Mouse (Mus musculus) right cerebral cortex, postnatal 14 days (tissue): Measurements from ENCODE around the gene Inf2.

Source experiments
- DNase-seq: peaks from one replicate; pipeline ENCODE4 v3.0.0; 2022

Inf2 gene

DNA sequence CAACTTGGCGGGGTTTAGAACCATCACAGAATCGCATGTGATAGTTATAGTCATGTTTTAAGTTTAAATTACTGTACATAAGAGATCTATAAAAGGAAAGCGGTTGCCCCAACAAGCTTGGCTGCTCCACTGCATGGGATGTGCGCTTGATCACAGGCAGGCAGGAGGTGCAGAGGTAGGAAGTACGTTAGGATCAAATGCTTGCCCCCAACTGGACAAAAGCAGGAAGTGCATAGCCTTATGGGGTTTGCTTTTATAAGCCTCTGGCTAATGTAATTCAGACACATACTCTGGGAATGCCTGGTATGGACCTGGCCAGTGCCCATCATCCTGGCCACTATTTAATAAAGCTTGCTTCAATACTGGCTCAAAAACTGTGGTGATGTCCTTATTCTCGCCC lies 17.5 kb upstream of the Inf2 start:
- DNase-seq, result no peak

DNA sequence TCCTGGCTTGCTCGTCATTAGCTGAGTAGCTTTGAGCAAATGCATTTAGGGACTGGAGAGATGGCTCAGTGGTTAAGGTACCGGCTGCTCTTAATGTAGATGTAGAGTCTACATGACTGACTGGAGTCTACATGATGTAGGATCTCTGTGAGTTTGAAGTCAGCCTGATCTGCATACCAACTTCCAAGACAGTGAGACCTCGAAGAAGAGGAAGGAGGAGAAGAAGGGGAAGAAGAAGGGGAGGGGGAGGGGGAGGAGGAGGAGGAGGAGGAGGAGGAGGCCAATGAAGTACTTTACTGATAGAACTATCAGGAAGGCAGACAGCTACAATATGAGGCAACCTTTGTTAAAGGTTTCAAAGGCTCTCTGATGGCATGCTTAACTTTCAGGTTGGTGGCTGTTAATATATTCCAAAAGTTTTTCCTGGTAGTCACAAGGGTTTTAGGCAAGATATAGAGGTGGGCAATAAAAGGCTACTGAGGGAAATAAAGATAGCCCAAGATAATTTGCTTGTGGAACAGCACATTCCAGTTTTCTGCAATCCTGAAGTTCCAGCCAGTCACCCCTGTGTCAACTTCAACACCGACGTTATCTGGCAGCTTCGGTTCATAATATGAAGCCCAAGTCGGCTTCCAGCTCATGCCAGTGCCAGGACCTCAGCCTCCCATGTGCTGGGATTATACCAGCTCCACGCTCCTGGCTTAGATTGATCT lies 13.2 kb upstream of the Inf2 start:
- no peak for DNase-seq

DNA sequence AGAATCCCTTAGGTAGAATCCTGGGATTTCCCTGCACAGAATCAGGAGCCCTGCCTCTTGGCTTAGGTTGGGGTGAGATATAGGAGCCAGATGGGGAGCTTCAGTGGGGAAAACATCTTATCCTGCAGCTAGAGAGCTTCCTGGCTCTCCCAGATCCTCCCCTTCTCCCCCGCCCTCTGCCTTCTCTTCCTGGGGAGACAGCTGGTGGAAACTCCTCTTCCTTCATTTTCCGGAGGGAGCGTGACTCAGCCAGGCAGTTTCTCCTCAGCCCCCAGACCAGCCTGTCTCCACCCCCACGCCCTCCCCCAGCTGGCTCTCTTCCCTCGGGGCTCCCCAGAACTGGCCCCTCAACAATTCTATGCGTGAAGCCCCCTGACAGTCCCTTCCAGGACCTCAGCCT lies 12.2 kb upstream of the Inf2 start:
- DNase-seq, result peak; percentile 49

DNA sequence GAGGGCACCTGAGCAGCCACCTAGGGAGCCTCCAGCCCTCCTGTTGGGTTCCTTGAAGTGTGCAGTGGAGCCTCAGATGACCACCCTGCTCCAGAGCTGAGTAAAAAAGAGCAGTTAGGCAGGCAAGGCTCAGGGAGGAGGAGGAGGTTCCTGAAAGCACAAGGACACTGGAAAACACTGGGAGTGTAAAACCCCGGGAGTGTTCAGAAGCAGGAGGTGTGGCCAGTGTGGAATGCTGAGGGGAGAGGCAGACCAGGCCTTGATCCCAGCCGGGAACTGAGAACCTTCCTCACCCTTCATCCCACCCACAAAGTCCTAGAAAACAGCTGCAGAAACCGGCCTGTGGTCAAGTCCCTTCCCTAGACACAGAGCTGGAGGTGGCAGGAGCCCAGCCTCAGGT lies 11.8 kb upstream of the Inf2 start:
- no peak for DNase-seq

DNA sequence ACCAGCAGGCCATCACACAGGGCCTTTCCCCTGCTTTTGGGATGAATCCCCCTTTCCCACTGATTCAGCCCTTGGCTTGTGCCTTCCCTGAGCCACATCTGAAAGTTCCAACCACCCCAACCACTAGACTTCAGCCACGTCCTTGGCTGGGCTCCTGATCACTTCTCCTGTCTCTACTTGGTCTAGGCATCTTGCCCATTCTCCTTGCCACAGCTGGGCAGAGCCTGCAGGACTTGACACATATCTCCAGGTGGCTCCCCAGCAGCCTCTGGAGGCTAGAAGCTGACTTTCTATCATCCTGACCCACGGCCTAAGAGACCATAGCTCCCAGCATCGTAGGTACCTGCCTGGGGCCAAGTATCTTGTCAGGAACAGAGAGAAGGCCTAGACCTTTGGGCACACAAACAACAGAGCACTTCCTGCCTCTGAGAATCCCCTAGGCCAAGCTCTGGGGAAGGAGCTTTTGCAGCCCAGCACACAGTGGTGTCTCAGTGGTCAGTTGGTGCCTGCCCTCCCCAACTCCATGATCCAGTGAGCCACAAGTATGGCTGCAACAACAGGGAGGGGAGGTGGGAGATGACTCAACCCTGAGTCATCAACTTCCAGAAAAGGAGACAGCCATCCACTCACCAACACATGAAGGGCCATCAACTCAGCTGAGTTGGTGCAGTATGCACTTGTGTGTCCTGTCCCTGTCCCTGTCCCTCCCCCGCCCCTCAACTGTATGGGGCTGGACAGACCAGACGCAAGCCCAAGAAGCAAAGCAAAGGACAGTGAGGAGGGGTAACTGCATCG lies 10.1 kb upstream of the Inf2 start:
- no peak for DNase-seq

DNA sequence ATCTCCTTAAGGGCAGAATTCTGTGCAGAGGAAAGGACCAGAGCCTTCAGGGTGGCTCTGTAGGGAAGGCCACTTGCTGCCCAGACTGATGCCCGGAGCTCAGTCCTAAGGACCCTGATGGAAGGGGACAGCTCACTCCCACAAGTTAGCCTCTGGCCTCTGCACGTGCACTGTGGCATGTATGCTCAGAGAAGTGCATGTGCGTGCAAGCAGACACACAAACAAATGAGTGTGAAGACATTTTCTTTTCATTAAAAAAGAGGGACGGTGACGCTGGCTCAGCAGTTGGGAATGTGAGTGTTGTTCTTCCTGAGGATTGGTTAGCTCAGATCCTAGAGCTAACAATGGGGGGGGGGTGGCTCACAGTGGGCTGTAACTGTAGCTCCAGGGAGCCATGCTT lies 9.2 kb upstream of the Inf2 start:
- no peak for DNase-seq

DNA sequence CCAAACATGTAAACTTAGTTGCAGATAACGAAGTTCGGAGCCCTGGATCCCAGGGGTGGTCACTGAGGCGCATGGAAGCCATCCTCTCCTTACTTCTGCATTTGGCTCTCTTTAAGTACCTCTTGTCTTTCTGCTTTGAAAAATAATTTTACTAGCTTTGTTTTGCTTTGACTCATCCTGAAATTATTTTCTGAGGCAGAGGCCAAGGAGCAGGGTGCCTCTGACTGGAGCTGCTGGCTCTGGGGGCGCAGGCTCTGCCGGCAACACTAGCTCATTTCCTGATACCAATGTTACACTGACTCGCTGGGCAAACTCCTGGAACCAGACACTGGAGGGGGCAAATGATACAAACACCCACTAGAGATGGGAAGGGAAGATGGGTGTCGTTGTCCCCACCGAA lies 8.7 kb upstream of the Inf2 start:
- DNase-seq, result no peak

DNA sequence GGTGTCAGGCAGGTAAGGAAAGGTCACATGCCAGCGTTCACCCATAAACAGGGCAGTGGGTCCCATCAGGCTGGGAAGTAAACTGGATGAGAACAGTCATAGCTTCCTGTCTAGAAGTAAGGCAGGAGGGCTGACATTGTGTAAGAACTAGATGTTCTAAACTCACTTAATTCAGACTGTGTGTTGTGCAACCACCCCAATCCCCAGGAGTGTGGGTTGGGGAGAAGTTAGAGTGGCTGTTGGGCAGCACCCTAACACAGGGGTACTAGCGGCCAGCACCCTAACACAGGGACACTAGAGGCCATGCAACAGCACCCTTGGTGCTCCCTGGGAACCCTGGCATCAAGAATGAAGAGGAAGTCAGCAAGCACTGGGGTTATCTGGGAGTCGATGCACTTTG lies 7.5 kb upstream of the Inf2 start:
- no peak for DNase-seq

DNA sequence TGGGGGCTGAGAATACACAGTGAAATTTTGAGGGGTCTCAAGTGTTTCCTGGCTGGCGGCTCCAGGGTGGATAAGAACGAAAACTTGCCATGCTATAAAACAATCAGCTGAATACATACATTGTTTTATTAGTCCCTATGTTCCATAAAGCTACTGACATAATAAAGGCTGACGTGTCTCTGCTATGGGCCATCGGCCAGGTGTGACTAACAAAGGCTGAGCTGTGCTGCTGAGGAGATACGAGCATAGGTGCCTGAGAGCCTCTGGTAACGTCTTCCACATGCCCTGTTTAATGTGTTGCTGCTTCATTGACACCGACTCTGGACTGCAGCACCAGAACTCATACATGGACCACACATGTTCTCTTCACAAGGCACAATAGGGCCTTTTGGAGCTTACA lies 3.6 kb upstream of the Inf2 start:
- DNase-seq, result no peak

DNA sequence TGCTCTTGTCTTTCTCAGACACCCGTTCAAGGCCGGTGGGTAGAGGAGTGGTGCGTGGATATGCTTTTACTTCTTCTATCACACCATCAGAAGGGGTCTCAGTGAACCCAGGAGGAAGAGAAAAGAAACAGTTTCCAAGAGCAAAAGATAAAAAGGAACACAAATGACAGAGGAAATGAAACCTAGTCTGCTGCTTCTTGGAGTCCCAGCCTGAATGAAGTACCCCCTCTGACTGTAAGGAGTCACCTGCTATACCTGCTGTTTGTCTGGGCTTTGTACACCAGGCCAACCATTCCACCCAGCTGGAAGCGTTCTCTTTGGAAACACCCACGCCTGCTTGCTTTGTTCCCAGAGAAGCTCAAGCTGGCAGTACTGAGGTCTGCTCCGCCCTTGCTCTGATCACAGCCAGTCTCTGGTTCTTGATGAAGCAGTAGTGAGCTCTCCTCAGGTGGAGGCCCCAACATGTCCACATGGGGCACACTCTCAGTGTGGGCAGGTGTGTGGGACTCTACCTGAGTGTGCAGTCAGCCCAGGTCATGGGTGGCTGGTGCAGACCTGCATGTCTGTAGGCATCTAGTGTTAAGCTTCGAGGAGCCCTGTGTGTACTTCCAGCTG lies 2.6 kb upstream of the Inf2 start:
- no peak for DNase-seq

DNA sequence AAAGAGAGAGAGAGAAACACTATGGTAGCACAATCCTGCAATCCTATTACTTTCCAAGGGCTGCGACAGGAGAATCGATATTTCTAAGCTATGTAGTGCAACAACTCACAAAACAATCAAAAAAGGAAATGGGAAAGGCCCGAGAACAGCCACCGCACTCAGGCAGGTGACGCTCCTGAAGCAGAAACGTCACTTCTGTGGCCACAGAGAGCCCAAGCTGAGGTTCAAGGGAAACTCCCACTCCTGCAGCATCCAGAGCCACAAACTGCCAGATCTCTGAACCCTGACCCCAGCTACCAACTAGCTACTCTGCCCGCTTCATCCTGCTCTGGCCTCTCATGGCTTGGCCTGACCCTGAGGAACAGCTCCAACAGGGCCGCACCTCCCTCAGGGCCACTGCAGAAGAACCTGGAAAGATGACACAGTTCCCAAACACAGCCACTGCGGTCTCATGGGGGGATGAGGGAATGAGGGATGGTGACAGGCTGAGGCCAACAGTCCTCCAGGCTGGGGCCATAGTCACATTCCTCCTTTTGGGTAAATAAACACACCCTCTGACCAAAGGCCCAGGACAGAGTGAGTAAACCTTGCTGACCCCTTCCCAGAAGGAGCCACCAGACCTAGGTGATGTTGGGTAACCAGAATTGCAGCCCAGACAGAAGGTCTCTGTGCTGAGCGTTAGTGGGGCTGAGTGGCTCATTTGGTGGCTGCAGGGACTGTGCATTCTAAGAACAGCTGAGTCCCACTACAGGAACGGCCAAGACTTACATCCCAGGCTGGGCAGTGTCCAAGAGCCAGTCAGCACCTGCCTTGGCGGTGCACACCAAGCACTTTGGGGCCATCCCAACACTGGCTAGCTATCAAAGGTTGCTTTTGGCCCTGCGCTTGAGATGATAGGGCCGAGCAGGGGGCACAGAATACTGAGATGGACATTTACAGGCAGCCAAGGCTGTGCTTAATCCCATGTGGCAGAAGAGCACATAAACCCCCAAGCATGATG lies 1.2 kb upstream of the Inf2 start:
- no peak for DNase-seq

DNA sequence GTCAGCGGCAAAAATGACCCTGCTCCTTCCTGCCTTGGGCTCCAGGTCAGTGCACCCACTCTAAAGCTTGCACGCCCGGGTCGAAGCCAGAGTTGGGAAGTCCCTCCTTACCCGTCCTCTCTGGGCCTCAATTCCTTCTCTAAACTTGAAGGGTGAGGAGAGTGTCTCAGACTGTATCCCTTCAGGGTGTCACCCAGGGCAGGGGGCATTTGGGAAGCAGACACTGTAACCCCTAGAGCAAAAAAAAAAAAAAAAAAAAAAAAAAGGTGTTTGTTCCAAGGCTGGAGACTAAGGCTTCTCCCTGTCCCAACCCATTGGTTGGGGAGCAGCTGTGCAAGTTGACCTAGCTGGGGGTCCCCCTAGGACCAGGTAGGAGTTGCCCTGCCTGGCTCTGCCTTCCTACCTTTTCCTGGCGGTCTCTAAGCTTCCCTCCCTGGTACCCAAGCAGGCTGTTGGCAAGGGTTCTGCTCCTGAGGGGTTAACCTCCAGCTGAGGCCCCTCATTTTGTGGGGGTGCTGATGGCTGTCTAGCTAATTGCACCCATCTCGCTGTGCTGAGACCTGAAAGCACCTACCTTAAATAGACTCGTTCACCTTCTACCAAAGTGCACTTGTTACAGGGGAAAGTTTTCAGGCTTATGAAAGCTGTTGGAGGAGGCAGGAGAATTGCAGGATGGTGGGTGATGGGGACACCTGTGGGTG lies 1.1 kb downstream of the Inf2 start:
- DNase-seq, result no peak

DNA sequence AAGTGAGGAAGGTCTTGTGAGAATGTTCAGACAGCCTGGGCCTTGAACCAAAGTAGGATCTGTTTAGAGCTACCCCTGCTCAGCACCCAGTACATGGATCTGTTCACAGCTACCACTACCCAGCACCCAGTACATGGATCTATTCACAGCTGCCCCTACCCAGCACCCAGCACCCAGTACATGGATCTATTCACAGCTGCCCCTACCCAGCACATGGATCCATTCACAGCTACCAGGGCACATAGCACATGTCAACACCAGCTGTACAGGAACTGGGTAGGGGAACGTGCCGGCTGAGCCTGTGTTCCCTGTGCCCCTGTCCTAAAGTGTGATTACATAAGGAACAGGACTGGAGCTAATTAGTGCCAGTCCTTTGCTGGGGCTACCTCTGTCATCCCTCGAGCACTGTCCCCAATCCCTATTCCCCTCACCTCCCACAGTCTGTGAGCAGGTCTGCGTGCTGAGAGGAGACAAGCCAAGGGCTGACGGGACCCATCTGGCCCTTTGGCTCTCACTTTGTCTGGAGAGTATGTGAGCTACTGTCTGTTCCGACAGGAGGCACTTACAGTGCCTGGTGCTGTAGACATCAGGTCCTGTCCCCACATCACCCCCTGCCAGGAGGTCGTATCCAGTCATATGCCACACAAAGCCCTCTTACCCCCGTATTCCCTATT lies 2.1 kb downstream of the Inf2 start:
- DNase-seq, result no peak

DNA sequence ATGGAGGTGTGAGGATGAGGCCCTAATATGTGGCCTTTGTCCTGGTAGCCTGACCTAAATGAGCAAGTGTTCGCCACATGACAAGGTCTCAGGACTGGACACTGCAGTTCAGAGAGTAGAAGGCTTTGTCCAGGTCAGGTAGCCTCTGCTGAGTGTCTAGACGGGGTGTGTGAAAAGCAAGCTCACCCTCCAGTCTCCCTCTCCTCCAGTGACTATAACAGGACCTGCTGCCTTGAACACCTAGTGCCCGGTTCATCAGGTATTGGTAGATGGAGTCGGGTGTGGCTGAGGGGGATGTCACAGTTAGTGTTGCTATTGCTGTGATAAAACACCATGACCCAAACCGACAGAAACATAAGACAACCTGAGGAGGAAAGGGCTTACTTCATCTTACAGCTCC lies 2.7 kb downstream of the Inf2 start:
- no peak for DNase-seq

DNA sequence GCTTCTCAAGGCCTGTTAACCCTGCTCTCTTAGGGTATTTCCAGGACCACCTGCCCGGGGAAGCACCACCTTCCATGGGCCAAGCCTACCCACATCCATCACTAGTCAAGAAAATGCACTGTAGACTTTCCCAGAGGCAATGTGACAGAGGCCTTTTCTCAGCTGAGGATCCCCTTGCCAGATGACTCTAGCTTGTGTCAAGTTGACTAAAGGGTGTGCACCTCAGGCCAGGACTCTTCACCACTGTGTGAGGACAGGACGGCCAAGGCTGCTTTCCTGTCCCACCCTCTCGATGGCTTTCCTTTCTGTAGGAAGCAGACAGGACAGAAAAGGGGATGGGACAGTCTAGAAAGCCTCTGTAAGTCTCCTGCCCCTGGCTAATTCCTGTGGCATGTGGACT lies 3.1 kb downstream of the Inf2 start:
- no peak for DNase-seq

DNA sequence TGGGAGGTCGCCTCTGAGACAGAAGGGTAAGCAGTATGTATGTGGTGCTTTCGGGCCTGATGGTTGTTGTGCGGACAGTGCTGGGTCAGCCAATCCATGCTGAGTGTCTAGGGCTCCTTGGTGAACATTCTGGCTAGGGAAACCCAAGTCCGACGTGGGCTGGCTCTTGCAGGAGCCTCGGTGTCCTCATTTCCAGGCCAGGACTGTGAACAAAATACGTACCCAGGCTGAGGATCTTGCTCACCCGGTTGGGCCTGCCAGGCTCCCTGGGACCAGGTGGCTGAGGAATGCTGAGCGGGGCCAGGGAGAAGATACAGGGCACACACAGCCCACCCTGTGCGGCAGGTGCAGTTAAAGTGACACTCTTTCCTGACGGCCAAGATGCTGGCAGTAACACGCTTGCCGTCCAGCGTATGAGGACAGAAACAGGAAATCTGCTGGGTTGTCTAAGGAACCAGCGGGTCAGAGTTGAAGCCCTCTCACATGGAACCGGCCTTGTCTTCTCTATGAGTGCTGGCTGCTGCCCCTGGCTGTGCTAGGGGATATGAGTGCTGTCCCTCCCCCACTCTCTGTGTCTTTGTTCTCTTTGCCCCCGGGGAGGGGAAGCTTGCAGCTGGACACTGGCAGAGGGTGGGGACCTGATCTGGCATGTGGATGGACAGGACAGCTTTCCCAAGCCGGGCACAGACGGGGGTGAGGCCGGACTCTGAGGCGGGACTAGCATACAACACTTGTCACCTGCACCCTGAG lies 4.6 kb downstream of the Inf2 start:
- no peak for DNase-seq

DNA sequence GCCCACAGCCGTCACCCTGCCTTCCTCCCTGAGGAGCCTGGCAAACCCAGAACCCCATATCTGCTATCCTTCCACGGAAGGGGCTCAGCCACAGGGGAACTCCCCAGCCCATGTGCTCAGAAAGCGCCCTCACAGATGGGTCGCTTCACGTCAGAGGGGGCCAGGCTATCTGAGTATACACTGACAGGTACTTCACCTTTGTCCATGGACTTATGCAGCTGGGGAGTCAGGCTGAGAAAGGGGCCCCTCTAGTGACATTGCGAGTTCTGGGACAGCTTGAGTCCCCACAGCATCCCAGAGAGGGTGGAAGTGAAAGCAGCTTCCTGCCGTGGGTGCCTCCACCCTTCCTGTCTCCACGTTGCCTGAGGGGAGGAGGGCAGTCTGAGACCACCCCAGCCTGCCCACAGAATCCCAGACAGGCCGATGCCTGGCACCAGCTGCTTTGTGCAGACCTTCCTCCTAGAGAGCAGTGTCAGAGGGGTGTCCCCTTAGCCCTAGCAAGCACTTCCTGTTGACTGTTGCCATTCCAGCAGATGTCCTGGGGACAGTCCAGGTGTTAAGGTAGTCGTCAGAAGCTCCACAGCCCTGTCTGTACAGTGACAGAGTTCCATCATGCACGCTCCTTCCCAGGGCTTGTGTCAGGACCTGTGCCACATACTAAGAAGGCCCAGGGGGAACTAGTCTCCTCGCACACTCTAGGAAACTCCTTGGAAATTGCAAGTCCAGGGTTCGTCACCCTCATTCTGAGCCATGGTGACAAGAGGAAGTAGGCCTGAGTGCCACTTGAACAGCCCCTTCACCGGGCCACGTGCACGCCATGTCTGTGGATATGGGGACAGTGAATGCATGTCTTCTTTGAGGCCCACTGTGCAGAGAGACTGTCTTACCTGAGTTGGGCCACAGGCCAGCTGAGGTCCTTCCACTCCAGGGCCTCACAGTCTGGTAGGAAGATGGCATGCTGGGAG lies 5.6 kb downstream of the Inf2 start:
- DNase-seq, result no peak

DNA sequence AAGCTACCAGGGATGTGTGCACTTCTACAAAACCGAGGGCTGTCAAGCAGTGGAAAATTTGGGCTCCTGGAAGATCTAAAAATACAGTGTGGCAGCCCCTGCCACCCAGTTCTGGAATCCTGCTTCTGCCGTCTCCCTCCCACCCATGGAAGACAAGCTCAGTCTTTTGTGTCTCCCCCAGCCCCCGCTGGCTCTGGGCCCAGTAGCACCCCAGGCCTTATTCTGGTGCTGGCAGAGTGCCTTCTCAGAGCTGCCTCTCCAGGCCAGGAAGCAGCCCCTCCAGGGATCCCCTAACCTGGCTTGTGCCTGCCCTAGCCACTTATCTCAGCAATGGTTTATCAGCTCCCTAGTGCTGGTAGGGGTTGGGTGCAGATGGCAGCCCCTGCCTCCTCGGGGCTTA lies 6.4 kb downstream of the Inf2 start:
- DNase-seq, result peak; percentile 75

DNA sequence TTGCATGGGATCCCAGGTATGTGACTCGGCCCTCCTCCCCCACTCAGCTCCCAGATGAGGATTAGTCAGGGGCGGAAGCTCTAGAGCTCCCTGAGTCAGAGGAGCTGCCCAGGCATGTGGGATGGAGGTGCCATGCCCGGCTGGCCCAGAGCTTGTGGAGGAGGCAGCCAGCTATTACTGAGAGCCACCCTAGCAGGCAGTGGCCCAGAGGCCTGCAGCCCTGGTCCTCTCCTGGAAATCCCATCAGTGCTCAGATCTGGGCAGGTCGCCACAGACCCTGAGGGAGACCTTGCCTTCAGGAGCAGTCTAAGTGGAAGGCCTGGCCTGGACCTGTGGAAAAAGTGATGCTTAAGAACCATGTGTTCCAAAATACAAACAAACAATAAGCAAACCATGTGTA lies 7.0 kb downstream of the Inf2 start:
- no peak for DNase-seq

DNA sequence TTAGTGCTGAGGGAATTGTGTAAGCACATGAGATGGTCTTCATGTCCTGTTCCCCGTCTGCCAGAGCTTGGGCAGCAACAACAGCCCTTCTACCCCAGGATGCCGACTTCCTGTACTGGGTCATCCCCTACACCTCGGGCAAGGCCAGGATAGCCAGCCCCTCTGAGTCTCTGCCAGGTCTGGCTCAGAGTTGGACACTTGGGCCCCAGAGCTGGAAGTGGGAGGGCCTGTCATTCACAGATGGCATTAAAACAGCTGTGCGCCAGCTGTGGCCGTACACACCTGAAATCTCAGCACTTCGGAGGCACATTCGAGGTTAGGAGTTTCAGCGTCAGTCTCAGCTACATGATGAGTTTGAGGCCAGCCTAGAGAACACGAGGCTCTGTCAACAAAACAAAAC lies 7.9 kb downstream of the Inf2 start:
- no peak for DNase-seq
